Mouse (Mus musculus): ENCODE data around the gene Zdhhc6.

The Zdhhc6 gene

DNA sequence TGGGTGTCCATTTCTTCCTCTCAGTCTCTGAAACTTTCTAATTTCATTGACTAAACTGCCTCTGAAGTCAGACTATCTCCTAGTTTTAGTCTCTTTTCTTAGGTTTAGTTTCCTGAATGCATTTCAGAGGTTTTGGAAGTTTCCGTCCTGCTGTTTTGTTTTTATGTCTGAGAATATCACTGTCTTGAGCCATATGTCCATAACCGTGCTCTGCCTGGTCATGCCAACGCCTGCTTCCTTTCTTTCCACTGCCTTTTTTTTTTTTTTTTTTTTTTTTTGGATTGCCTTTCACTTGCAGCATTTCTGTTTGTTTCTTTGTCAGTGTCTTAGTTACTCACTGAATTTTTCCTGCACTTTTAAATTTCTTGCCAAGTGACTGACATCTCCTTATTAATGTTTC is 15.3 kb downstream of the Zdhhc6 start:
- DNase-seq (ENCODE audit: low read depth): no peak

- DNase-seq (ENCODE audit: low read depth): no peak
Measured at GRCm38 (mm10) chr19:55299378-55299777, 16.5 kb downstream of the Zdhhc6 start.

- peak; percentile 85 for DNase-seq (ENCODE audit: low read depth)
Measured at GRCm38 (mm10) chr19:55297961-55298360, 17.9 kb downstream of the Zdhhc6 start.

GRCm38 (mm10) chr19:55297489-55297888 is 18.3 kb downstream of the Zdhhc6 start:
- no peak for DNase-seq (ENCODE audit: low read depth)

DNA sequence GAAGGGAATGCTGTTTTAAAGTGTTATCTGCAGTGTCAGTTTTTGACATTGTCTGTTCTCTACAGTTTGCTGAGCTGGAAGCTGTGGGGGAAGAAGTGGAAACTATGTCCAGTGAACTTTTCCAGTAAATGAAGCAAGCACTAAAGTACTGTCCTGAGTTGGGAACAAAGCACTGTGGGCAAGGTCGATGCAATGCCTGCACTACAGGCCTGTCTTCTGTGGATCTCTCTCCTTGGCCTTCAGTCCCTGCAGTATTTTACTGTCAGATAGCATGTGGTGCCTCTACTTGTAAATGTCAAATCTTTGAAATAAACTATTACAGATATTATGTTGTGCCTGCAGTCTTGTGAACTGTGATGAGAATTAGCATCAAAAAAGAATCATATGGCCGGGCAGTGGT is 19.5 kb downstream of the Zdhhc6 start:
- DNase-seq (ENCODE audit: low read depth): no peak

DNA sequence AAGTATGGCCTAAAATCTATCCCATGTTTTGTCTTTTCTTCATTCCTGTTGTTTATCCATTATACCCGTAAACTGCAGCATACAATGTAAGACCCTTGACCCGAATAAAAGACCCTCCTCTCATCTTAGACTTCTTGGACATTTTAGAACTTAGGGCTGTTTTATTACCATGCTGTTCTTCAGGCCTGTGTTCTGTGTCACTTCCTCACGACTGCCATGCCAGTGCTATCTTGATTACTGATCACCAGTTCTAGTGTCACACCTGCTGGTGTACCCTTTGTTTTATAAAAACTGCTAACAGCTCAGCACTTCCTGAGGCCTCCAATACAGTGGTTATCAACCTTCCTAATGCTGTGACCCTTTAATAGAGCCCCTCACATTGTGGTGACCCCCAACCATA is 20.3 kb downstream of the Zdhhc6 start:
- DNase-seq (ENCODE audit: low read depth): no peak

DNA sequence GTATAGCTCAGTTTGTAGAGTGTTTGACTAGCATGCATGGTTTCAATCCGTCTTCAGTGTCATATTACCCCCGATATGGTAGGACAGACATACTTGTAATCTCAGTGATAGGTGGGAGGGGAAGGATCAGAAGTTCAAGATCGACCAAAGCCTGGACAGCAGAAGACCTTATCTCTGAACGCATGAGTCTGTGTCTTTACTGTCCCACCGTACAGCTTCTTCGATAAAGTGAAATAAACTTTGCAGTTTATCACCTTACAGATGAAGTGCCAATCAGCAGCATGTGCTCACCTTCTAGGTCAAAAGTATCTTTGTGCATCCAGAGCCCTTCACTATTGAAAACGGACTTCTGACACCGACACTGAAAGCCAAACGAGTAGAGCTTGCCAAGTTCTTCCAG is 20.8 kb downstream of the Zdhhc6 start:
- no peak for DNase-seq (ENCODE audit: low read depth)

GRCm38 (mm10) chr19:55293175-55293574 is 22.7 kb downstream of the Zdhhc6 start:
- DNase-seq (ENCODE audit: low read depth): no peak

DNA sequence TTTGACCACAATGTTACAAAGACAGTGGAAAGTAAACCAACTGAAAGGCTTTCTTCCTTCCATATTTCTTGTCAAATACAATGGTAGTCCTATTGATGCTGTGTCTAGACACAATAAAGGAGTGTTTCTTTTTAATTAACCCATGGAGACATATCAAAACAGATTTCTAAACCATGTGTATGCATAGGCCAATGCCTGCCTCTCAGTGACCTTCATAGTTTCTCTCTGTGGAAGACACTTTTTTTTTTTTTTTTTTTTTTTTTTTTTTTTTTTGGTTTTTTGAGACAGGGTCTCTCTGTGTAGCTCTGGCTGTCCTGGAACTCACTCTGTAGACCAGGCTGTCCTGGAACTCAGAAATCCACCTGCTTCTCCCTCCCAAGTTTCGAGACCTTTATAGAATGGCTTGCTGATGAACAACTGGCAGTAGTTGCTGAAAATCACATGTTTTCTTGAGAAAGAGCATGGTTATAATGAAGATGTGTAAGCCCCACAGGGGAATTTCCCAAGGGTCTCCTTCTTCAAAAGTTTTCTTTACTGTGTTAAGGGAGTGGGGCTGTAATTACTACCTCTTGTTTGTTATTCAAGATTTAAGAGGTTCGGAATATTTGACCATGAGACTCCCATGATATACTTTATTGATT is 23.5 kb downstream of the Zdhhc6 start:
- no peak for DNase-seq (ENCODE audit: low read depth)

DNA sequence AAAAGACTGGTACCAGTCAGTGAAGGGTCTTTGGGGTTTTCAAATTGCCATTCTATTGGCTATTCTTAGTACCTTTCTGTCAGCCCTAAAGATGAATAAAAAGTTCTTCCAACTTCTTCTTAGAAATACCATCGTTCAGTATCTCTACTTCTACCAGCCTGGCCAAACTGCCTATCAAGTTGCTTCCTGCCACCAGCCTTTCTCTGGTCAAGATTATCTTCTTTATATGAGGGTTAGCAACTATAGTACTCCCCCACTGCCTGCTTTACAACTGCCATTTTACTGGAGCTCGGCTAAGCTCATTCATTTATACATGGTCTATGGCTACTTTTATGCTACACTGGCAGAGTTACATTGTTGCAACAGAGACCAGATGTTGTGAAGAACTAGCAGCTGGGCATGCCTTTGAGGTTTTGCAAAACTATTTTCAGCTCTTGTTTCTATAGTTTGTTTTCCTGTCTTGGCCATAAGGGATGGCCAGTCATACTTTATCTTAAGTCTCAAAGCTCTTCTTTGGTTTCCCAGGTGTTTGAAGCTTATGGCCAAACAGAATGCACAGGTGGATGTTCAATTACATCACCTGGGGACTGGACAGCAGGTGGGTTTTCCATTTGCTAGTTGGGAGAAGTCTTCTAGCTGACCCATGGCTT is 25.1 kb downstream of the Zdhhc6 start:
- DNase-seq (ENCODE audit: low read depth): peak; percentile 31

DNA sequence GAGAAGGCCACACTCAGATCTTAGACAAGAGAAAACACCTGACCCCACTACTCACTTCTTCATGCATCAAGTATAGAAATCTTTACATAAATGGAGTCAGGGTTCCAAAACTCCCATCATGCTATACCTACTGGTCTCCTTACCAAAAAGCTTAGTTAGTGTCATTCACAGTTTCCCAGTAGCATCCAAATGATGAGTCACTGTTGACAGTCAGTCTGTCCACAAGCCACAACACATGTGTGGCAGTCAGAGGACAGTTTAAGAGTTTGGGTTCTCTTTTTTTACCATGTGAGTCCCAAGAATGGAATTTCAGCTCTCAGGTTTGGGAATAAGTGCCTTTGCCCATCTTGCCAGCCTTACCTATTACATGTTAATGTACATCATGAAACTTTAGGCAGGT is 26.9 kb downstream of the Zdhhc6 start:
- DNase-seq (ENCODE audit: low read depth): no peak

DNA sequence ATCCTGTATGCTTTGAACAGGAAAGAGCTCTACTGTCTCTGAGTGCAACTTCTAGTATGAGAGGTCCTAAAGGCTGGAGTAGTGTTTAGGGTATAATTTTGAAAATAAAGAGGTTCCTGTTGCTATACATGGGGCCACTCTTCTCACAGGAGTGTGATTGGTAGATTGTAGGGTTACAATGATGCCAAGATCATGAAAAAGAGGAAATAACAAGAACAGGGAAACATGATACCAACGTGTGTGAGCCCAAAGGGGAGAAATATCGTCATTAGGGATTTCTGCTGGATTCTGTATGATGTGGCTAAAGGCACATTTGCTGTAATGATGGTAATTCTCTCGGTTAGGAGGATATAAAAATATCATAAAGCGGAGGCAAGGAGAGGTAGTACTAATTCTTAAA is 29.8 kb downstream of the Zdhhc6 start:
- DNase-seq (ENCODE audit: low read depth): no peak

DNA sequence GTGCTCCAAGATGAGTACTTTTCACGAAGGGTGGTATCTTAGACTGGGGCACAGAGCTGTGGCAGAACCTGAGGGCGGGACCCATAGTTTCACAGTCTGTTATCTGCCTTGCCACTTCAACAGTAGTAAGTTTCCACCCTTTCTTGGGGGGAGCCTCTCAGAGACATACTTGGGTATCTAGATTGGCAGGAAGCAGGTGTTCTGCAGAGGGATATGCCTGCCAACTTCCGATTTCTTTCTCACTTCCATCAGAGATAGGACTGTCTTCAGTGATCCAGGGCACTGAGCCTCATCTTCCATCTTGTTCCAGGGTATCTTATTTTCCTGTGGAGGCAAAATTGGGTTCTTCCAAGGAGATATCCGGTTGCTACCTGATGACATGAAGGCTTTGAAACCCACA is 31.7 kb downstream of the Zdhhc6 start:
- DNase-seq (ENCODE audit: low read depth): no peak

DNA sequence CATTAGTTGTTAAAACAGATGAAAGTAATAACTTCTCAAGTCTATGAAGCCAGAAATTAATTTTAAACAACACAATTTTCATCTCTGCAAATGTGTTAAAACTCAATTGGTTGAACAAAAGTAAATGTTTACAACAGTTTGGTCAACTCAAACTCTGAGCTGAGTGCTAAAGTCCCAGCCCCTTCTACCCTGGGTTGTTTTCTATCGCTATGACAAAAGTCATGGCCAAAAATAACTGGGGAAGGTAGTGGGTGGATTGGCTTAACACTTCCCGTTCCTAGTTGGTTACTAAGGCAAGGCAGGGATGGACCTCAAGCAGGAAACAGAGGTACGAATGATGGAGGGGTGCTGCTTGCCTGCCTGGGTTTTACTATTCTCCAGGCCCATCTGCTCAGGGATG is 39.1 kb downstream of the Zdhhc6 start:
- DNase-seq (ENCODE audit: low read depth): no peak

DNA sequence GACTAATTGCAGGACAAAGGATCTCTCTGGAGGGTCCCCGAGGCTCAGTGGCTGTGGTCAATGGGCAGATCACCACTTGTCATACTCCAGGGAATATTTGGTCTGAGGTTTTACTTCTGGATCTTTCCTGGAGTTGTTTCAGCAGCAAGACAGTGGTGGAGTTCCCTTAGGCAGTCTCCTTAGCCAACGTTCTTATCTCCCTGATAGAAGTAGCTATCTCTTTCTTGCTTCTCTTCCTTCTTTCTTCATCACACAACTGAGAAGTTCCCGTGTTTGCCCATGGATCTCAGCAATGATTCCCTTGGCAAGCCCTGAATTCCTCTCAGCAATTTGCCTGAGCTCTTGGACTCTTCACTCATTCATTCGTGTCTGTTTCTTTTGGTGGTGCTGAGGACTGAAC is 39.7 kb downstream of the Zdhhc6 start:
- DNase-seq (ENCODE audit: low read depth): no peak

- no peak for DNase-seq (ENCODE audit: low read depth)
Measured at GRCm38 (mm10) chr19:55273340-55273739, 42.5 kb downstream of the Zdhhc6 start.

DNA sequence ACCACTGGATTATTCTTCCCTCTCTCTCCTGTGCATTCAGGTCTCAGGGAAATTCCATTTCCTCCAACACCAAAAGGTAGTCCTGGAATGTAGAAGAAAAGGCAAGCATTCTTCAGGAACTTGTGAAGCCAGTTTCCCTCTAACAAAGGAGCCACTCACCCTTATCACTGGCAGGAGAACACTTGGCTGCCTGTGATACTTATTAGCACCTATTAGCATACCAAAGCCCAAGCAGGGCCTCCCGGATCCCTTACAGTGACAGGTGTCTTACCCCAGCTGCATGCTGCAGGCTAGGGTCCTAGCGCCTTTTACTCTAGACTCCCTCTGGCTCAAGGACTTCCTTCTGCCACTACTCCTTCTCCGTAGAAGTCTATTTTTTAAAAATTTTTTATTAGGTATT is 44.4 kb downstream of the Zdhhc6 start:
- DNase-seq (ENCODE audit: low read depth): no peak

GRCm38 (mm10) chr19:55269051-55269450 is 46.8 kb downstream of the Zdhhc6 start:
- no peak for DNase-seq (ENCODE audit: low read depth)

DNA sequence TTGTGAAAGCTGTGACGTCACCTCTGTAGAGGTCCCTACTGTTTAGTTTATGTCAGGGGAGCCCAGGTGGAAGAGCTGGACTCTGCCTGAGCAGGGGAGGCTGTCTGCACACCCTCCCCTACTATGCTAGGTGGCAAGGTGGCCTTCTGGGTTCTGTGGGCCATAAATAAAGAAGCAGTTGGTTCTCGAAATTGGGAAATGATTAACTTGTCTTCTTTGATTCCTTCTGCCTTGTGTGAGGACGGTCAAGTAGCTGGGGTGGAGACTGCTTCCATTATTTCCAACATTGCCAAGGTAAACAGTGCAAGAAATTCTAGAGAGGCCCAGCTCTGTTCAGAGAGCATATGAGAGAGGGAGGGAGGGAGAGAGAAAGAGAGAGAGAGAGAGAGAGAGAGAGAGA is 47.7 kb downstream of the Zdhhc6 start:
- DNase-seq (ENCODE audit: low read depth): no peak

DNA sequence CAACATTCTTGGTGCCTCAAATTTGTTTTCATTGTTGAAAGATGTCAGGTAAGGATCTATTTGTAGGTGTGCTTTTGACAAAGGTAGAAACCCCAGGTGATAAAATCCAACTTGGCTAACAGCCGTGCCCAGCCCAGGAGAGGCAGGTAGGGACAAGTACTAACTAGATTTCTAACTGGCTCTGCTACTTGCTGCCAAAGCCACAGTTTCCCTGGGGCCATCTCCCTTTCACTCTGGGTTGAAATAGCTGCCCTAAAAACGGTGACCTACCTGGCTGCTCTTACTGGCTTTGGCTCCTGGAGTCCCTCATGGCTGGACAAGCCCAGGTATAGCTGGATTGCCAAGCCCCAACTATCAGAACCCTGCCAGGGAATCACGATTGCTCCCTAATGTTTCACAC is 49.0 kb downstream of the Zdhhc6 start:
- no peak for DNase-seq (ENCODE audit: low read depth)

DNA sequence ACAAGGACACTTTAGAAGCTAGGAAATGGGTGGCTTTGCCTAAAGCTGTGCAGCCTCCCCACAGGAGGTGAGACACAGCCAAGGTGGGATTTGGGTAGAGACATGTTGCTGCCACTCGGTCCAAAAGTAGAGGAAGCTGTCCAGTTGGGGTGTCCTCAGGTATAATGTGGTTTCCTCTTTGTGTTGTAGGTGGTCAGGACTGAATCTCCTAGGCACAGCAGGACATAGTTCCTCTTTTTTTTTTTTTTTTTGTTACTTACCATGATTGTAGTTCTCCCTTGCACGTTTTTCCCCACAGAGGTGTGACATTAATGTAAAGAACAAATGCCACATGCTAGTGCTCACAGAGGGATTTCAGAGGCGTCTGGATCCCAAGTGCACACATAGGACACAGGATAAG is 50.6 kb downstream of the Zdhhc6 start:
- DNase-seq (ENCODE audit: low read depth): no peak

DNA sequence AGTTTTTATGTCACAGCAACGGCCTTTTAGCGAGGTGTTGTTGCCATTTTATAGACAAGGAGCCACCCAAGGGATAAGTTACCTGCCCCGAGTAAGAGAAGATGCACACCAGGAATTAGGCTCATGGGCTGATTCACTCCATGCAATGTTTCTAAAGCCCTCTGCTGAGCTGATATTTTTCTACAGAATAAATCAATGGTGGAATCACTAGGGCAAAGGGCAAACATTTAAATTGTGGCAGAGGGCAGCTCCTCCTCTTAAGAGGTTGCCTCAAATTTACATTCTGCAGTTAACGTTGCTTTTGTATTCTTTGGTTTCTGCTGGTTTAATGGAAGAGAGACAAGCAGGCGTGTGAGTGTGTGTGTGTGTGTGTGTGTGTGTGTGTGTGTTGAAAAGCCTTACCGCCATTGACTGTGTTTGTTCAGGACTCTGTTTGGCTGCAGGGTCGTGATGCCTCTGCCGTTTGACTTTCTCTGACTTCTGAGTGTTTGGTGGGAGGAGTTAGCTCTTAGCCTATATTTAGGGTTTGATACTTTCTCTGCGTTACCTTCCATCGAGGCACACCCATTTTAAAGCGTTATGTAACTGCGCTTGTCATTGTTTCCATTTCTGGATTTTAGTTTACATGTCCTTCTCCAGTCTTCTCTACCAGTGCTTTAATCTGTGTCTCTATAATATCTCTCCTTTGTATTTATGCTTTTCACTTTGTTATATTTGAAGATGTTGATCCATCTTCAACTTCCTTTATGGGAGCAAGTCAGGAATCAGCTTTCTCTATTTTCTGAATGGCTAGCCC is 55.2 kb downstream of the Zdhhc6 start:
- DNase-seq (ENCODE audit: low read depth): no peak

GRCm38 (mm10) chr19:55258514-55258913 is 57.3 kb downstream of the Zdhhc6 start:
- DNase-seq (ENCODE audit: low read depth): no peak

Measured in NIH3T3 (cell line).